Mouse (Mus musculus): ENCODE results near the gene Gm17617. TPM values are rescaled to one million over a fixed set of nuclear protein-coding genes. Genes with fewer than 3 reads are reported as not detected.

Gm17617 gene
- polyA plus RNA-seq, 1 experiment from 2014 or later = not detected

- Histone ChIP-seq H3K36me3 (ENCODE audit: control insufficient read depth, insufficient read depth, low read length) (no peaks in the 10 kb centered on the region), H3K4me1 (replicated peaks; ENCODE audit: control insufficient read depth, insufficient read depth, low read length) (no peaks in the 10 kb centered on the region), H3K4me2 (replicated peaks; ENCODE audit: low read depth, low read length) (no peak overlapping the region), H3K9ac (ENCODE audit: low read depth, low read length) (no peak overlapping the region), H3K27me3 (ENCODE audit: control insufficient read depth, insufficient read depth, low read length) (no peaks in the 10 kb centered on the region), H3K4me3 (ENCODE audit: low read depth, low read length) (no peak overlapping the region), H3K27ac (ENCODE audit: low read depth, low read length) (no peak overlapping the region), H3K9me3 (ENCODE audit: control insufficient read depth, low read length) (no peaks in the 10 kb centered on the region)
- 91% methylated on average over 4 of the region's 4 CpGs for WGBS
- no peak for ATAC-seq (ENCODE audit: low FRiP score)
- no peak for DNase-seq (ENCODE audit: low spot score)
Observed at GRCm38 (mm10) chr13:55092588-55092987, 40.8 kb downstream of the Gm17617 start.

Other genes with a start within 250 kb of the Gm17617 start
- gene Unc5a, start 184.1 kb downstream of the Gm17617 start, polyA plus RNA-seq (2014; fragmentation: Nextera tagmentation; extraction: Ambion mirVana) = 2.7 and 2.9 TPM in 2 replicates
- gene Hk3, start 112.2 kb downstream of the Gm17617 start, polyA plus RNA-seq (2014; fragmentation: Nextera tagmentation; extraction: Ambion mirVana) = 0.52 and 0.61 TPM in 2 replicates
- gene Uimc1, start 33.2 kb downstream of the Gm17617 start, polyA plus RNA-seq (2014; fragmentation: Nextera tagmentation; extraction: Ambion mirVana) = 21.5 and 24.1 TPM in 2 replicates
- gene Zfp346, start 28.2 kb downstream of the Gm17617 start, polyA plus RNA-seq (2014; fragmentation: Nextera tagmentation; extraction: Ambion mirVana) = 21.1 and 25.2 TPM in 2 replicates
- 0.66 and 1.5 TPM in 2 replicates for gene Fgfr4, start 19.1 kb upstream of the Gm17617 start, polyA plus RNA-seq (2014; fragmentation: Nextera tagmentation; extraction: Ambion mirVana)
- 64.5 and 108 TPM in 2 replicates for gene Nsd1, start 76.2 kb upstream of the Gm17617 start, polyA plus RNA-seq (2014; fragmentation: Nextera tagmentation; extraction: Ambion mirVana)
- gene Prelid1, start 187.0 kb upstream of the Gm17617 start, polyA plus RNA-seq (2014; fragmentation: Nextera tagmentation; extraction: Ambion mirVana) = 433 and 450 TPM in 2 replicates
- 90.2 and 90.9 TPM in 2 replicates for gene Rab24, start 188.4 kb upstream of the Gm17617 start, polyA plus RNA-seq (2014; fragmentation: Nextera tagmentation; extraction: Ambion mirVana)
- 28.4 and 30.5 TPM in 2 replicates for gene Mxd3, start 196.3 kb upstream of the Gm17617 start, polyA plus RNA-seq (2014; fragmentation: Nextera tagmentation; extraction: Ambion mirVana)
- 64.8 and 77.3 TPM in 2 replicates for gene Lman2, start 229.2 kb upstream of the Gm17617 start, polyA plus RNA-seq (2014; fragmentation: Nextera tagmentation; extraction: Ambion mirVana)
- 0.42 and 0.48 TPM in 2 replicates for gene Rgs14, start 236.2 kb upstream of the Gm17617 start, polyA plus RNA-seq (2014; fragmentation: Nextera tagmentation; extraction: Ambion mirVana)

Measured in hindbrain, embryonic 11.5 days (tissue).